Mouse (Mus musculus): ENCODE measurements around the gene Castor2. TPM values are rescaled to one million over a fixed set of nuclear protein-coding genes. Genes with fewer than 3 reads are reported as not detected.

Castor2 gene
- polyA plus RNA-seq, 1 experiment from 2014 or later = 5.1 TPM

DNA sequence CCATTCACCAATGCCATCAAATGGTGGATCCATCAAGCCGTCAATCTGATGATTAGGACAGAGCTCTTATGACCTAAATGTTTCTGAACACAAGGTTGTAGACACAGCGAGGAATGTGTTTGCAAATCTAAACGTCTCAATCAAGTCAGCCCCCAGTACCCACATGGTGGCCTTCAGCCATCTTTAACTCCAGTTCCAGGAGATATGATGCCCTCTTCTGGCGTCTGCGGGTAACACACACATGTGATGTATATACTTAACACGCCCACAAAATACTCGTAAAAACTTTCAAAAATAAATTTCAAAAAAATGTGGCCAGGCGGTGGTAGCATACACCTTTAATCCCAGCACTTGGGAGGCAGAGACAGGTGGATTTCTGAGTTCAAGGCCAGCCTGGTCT, 45.5 kb downstream of the Castor2 start:
- 0 out of 2 replicates have a peak, but pooled peaks cover 6% of the 10 kb centered on the region for H3K9me3 ChIP-seq
- H3K4me3 ChIP-seq = no peak overlapping the region
- no peak overlapping the region for H3K27ac ChIP-seq
- peaks cover 54% of the 10 kb centered on the region for H3K36me3 ChIP-seq
- 92% methylated on average over 8 of the region's 8 CpGs for WGBS
- peaks cover 15% of the 10 kb centered on the region for H3K4me1 ChIP-seq
- no peak for DNase-seq (ENCODE audit: low spot score)
- no peaks in the 10 kb centered on the region for H3K27me3 ChIP-seq (ENCODE audit: insufficient read depth, poor library complexity, severe bottlenecking)

DNA sequence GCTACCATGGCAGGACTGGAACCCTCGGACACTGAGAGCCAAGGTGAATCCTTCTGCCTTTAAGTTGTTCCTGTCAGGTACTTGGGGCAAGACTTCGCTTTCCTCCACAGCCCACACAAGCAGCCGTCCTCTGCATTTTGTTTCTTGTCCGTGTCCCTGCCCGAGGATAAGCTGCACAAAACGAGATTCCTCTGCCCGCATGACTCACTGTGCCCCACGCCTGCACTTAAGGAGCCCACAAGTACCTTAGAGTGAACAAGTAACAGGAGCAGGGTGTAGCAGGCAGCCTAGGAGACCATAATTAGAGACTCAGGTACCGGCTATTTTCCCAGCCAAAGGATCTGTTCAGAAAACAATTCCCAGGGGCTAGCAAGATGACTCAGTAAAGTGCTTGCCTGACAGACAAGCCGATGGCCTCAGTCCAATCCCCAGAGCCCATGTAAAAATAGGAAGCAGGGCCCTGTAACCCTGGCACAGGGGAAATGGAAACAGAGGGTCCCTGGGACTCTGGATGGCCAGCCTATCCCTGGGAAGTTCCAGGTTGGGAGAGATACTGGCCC, 47.8 kb downstream of the Castor2 start:
- no peak for DNase-seq (ENCODE audit: low spot score)
- Histone ChIP-seq H3K9me3 (0 out of 2 replicates have a peak, but pooled peaks cover 3% of the 10 kb centered on the region), H3K27me3 (ENCODE audit: insufficient read depth, poor library complexity, severe bottlenecking) (no peaks in the 10 kb centered on the region), H3K4me3 (no peak overlapping the region), H3K27ac (no peak overlapping the region), H3K4me1 (peaks cover 15% of the 10 kb centered on the region), H3K36me3 (peaks cover 68% of the 10 kb centered on the region)
- WGBS = 72% methylated on average over 10 of the region's 10 CpGs

DNA sequence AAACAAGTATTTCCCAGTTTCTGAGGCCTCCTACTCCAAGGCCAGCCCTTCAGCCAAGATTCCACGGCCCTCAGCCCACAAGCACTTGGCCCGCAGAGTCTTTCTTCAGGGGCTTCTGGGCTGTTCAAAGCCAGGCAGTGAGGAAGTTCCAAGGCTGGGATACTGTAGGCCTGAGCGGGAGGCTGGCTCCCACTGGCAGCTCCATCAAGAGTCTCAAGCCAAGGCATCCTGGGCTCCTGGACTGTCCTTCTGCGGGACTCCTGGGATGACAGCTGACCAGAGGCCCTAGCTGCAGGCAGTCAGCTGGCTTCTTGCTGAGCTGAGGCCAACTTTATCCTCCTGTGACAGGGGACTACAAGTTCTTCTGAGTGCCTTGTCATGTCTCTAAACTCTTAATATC, 48.6 kb downstream of the Castor2 start:
- DNase-seq (ENCODE audit: low spot score) = no peak
- peaks cover 7% of the 10 kb centered on the region; the same call in 1 of the 2 replicates for H3K4me1 ChIP-seq
- H3K27me3 ChIP-seq (ENCODE audit: insufficient read depth, poor library complexity, severe bottlenecking) = no peaks in the 10 kb centered on the region
- WGBS = 86% methylated on average over 4 of the region's 4 CpGs
- H3K36me3 ChIP-seq = peaks cover 68% of the 10 kb centered on the region
- no peak overlapping the region for H3K27ac ChIP-seq
- H3K4me3 ChIP-seq = no peak overlapping the region
- H3K9me3 ChIP-seq = no peaks in the 10 kb centered on the region

DNA sequence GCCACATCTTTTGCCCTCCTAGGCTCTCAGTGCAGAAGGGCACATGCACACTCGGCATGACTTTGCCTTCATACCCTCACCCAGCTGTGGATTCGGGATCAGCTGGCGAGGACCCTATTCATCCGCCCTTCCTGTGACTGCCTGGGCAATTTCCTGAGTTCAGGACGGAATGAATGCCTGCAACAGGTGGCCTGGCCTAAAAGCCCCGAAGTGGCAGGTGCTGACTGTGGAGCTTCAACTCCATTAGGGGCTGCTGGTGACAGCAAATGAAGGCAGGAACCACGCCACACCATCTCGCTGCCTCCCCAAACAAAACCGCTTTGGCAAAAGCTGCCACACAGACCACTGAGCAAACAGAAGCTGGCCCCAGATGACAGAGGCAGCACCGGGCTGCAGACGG, 52.4 kb downstream of the Castor2 start:
- DNase-seq (ENCODE audit: low spot score) = no peak
- no peaks in the 10 kb centered on the region for H3K9me3 ChIP-seq
- H3K36me3 ChIP-seq = peaks cover 90% of the 10 kb centered on the region
- no peak overlapping the region for H3K4me3 ChIP-seq
- H3K4me1 ChIP-seq = peaks cover 10% of the 10 kb centered on the region; the same call in 1 of the 2 replicates
- H3K27ac ChIP-seq = no peak overlapping the region
- no peaks in the 10 kb centered on the region for H3K27me3 ChIP-seq (ENCODE audit: insufficient read depth, poor library complexity, severe bottlenecking)
- WGBS = 86% methylated on average over 11 of the region's 11 CpGs

- no peak overlapping the region for H3K4me3 ChIP-seq
- no peaks in the 10 kb centered on the region for H3K9me3 ChIP-seq
- no peak overlapping the region for H3K27ac ChIP-seq
- H3K27me3 ChIP-seq (ENCODE audit: insufficient read depth, poor library complexity, severe bottlenecking) = no peaks in the 10 kb centered on the region
- 76% methylated on average over 7 of the region's 7 CpGs for WGBS
- H3K36me3 ChIP-seq = peaks cover 90% of the 10 kb centered on the region
- DNase-seq (ENCODE audit: low spot score) = no peak
- H3K4me1 ChIP-seq = 0 out of 2 replicates have a peak, but pooled peaks cover 3% of the 10 kb centered on the region
Observed at GRCm38 (mm10) chr5:134155916-134156466, 56.5 kb downstream of the Castor2 start.

- DNase-seq (ENCODE audit: low spot score) = no peak
- H3K27me3 ChIP-seq (ENCODE audit: insufficient read depth, poor library complexity, severe bottlenecking) = no peaks in the 10 kb centered on the region
- H3K36me3 ChIP-seq = peaks cover 85% of the 10 kb centered on the region
- H3K4me3 ChIP-seq = no peak overlapping the region
- H3K27ac ChIP-seq = no peak overlapping the region
- H3K4me1 ChIP-seq = no peaks in the 10 kb centered on the region; the same call in 1 of the 2 replicates
- H3K9me3 ChIP-seq = no peaks in the 10 kb centered on the region
- WGBS = 87% methylated on average over 5 of the region's 5 CpGs
Observed at GRCm38 (mm10) chr5:134164688-134165087, 65.2 kb downstream of the Castor2 start.

DNA sequence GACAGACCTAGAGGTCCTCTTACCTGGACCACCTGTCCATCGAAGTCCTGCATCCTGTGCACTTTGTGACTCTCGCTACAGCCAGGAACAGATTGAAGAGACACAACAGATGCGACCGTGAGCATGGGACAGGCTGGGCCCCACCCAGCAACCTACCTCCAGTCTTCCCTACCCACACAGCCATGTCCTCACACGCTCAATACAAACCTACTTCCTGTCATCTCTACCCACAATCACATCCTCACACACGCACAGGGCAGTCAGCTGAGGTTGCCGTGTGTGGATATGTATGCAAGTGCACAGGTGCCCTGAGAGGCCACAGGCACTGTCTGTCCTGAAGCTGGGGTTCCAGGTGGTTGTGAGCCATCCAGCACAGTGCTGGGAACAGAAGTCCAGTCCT, 67.1 kb downstream of the Castor2 start:
- DNase-seq (ENCODE audit: low spot score) = no peak
- 87% methylated on average over 7 of the region's 7 CpGs for WGBS
- Histone ChIP-seq H3K4me1 (no peaks in the 10 kb centered on the region; the same call in 1 of the 2 replicates), H3K27ac (no peak overlapping the region), H3K9me3 (no peaks in the 10 kb centered on the region), H3K27me3 (ENCODE audit: insufficient read depth, poor library complexity, severe bottlenecking) (no peaks in the 10 kb centered on the region), H3K4me3 (no peak overlapping the region), H3K36me3 (peaks cover 84% of the 10 kb centered on the region)

DNA sequence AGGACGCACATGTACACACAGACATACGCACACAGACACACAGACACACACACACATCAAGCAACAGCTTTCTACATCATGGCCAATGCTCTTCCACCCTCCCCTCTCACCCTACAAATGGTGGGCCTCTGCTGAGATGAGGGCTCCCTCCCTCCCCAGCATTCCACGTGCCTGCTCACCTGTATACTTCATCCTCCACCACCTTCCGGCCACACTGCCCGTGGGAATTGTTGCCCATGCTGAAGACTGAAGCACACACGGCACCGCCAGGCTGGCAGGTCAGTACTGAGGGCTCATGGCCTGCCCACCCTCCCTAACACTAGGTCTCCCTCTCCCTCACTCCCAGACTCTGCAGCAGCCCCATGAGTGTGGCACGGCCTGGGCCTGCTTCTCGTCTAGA, 68.5 kb downstream of the Castor2 start:
- WGBS = 90% methylated on average over 9 of the region's 9 CpGs
- no peak for DNase-seq (ENCODE audit: low spot score)
- Histone ChIP-seq H3K4me1 (peaks cover 4% of the 10 kb centered on the region; the same call in 1 of the 2 replicates), H3K36me3 (peaks cover 78% of the 10 kb centered on the region), H3K27me3 (ENCODE audit: insufficient read depth, poor library complexity, severe bottlenecking) (no peaks in the 10 kb centered on the region), H3K27ac (no peak overlapping the region), H3K4me3 (no peak overlapping the region), H3K9me3 (no peaks in the 10 kb centered on the region)

DNA sequence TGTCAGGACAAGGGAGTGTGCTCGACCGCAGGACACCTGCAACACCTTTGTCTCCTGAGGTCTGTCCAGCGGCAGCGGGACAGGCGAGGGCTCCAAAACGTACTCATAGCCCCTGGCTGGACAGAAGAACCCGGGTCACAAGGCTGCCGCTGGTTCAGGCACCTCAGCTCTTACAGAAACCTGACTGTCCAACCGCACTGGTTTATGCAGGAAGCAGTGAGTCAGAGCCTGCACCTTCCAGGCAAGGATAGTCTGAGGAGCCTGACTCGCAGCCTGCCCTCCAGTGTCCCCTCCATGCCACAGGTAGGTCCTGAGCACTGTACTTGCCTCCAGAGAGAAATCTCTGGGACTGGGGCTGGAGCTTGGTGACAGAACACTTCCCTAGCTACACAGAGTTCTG, 69.7 kb downstream of the Castor2 start:
- H3K4me1 ChIP-seq = peaks cover 4% of the 10 kb centered on the region; the same call in 1 of the 2 replicates

GRCm38 (mm10) chr5:134170167-134170566, 70.7 kb downstream of the Castor2 start:
- Histone ChIP-seq H3K4me3 (no peak overlapping the region), H3K36me3 (peaks cover 68% of the 10 kb centered on the region), H3K9me3 (no peaks in the 10 kb centered on the region), H3K27ac (no peak overlapping the region), H3K27me3 (ENCODE audit: insufficient read depth, poor library complexity, severe bottlenecking) (no peaks in the 10 kb centered on the region), H3K4me1 (peaks cover 5% of the 10 kb centered on the region)
- DNase-seq (ENCODE audit: low spot score) = no peak
- WGBS = 91% methylated on average over 8 of the region's 8 CpGs

More for the DNA sequence above, 69.7 kb downstream of the Castor2 start:
- no peaks in the 10 kb centered on the region for H3K27me3 ChIP-seq (ENCODE audit: insufficient read depth, poor library complexity, severe bottlenecking)
- H3K36me3 ChIP-seq = peaks cover 74% of the 10 kb centered on the region
- no peak for DNase-seq (ENCODE audit: low spot score)
- no peak overlapping the region for H3K27ac ChIP-seq
- H3K4me3 ChIP-seq = no peak overlapping the region
- H3K9me3 ChIP-seq = no peaks in the 10 kb centered on the region
- WGBS = 86% methylated on average over 10 of the region's 10 CpGs

DNA sequence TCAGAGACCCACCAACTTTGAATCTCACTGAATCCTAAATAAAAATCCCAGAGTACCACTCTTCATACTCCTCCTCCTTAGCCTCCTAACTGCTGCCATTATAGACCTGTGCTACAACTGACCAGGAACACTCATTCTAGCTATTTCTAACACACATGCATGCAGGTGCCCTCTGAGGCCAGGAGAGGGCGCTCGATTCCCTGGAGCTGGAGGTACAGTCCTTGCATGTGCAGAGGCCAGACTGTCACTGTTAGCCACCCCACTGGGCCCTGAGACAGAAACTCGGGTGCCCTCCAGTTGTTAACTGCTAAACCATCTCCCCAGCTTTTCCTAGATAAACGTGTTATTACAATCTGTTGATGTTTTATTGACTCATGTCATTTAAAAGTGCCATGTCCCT, 73.7 kb downstream of the Castor2 start:
- no peak overlapping the region for H3K4me3 ChIP-seq
- WGBS = 42% methylated on average over 4 of the region's 4 CpGs
- H3K27ac ChIP-seq = no peak overlapping the region
- H3K4me1 ChIP-seq = peaks cover 17% of the 10 kb centered on the region
- DNase-seq (ENCODE audit: low spot score) = no peak
- no peaks in the 10 kb centered on the region for H3K9me3 ChIP-seq
- H3K36me3 ChIP-seq = peaks cover 45% of the 10 kb centered on the region
- 0 out of 2 replicates have a peak, but pooled peaks cover 4% of the 10 kb centered on the region for H3K27me3 ChIP-seq (ENCODE audit: insufficient read depth, poor library complexity, severe bottlenecking)

DNA sequence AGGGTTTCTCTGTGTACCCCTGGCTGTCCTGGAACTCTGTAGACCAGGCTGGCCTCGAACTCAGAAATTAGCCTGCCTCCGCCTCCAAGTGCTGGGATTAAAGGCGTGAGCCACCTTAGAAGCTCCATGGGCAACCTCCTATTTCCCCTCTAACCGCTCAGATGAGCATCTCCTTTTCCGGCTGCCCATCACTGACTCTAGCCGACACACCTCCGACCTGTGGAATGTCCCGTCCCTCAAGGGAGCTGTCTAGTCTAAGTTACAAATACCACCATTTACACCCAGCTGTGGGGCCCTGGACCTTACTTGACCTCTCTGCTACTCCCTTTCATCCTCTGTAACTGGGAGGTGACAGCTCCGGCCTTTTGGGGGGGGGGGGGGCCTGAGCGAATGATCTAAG, 76.2 kb downstream of the Castor2 start:
- Histone ChIP-seq H3K27me3 (ENCODE audit: insufficient read depth, poor library complexity, severe bottlenecking) (0 out of 2 replicates have a peak, but pooled peaks cover 5% of the 10 kb centered on the region), H3K4me1 (peaks cover 17% of the 10 kb centered on the region), H3K9me3 (no peaks in the 10 kb centered on the region), H3K27ac (peak overlapping the region; percentile 96), H3K4me3 (peak overlapping the region; percentile 99), H3K36me3 (peaks cover 24% of the 10 kb centered on the region)
- DNase-seq (ENCODE audit: low spot score) = no peak
- WGBS = 9% methylated on average over 10 of the region's 10 CpGs

GRCm38 (mm10) chr5:134176169-134176881, 76.8 kb downstream of the Castor2 start, which contains the start of gene Rcc1l:
TSS of gene Rcc1l (minus strand) at chr5:134176774.
- Histone ChIP-seq H3K36me3 (peaks cover 18% of the 10 kb centered on the region), H3K9me3 (no peaks in the 10 kb centered on the region), H3K27ac (peak within 1 kb of the TSS; percentile 96), H3K4me3 (peak within 1 kb of the TSS; percentile 99), H3K4me1 (peaks cover 17% of the 10 kb centered on the region), H3K27me3 (ENCODE audit: insufficient read depth, poor library complexity, severe bottlenecking) (0 out of 2 replicates have a peak, but pooled peaks cover 5% of the 10 kb centered on the region)
- DNase-seq (ENCODE audit: low spot score) = peak; percentile 95
- under 1% methylated on average over 72 of the region's 72 CpGs for WGBS

All from heart, embryonic 10.5 days (tissue).